10 mouse cellular contexts compared by ENCODE assay signal in genomic region chr7:73809261-73809660, GRCm38 (mm10).
DNase-seq lines count a peak whose midpoint lies in the region; TF ChIP-seq lines count a peak whose summit lies in the region.
"Had no signal": no experiment of that assay in that cellular context is flagged by ENCODE, and none has a peak within 500 bp of the region (broad histone marks: within the 10 kb centered on the region; RNA-seq: fewer than 3 reads in every experiment).

No protein-coding gene starts in this region.

- peak; percentile 22 to 67 for DNase-seq in adrenal gland, adult (ENCODE audit: inconsistent age in 2 of 2, low spot score in 1 of 2)
- DNase-seq in adrenal gland, adult 8-10 months = no peak
- no peak for DNase-seq in layer of hippocampus, adult 2 months (ENCODE audit: low spot score in 2 of 2)
- no peak for DNase-seq in layer of hippocampus, adult 9-10 months (ENCODE audit: low spot score)
- peak; percentile 15 for DNase-seq in embryo, embryonic 10 days (ENCODE audit: low spot score)
- peak; percentile 45 for DNase-seq in lung, postnatal 10 days
- no peak for DNase-seq in thymus, postnatal 36 days
- no peak for DNase-seq in spleen, postnatal 14 days (ENCODE audit: low spot score in 2 of 2)
- DNase-seq: gastrocnemius, postnatal 36 days had no signal

- peak; percentile 76 for TF ChIP-seq CTCF in layer of hippocampus, adult 2 months (conservative IDR thresholded peaks at IDR 0.05)

- no peak overlapping the region for H3K27ac ChIP-seq in layer of hippocampus, adult 2 months
- H3K27ac ChIP-seq: limb, embryonic 15.5 days had no signal

- no peak overlapping the region for H3K4me3 ChIP-seq in layer of hippocampus, adult 2 months
- H3K4me3 ChIP-seq: limb, embryonic 15.5 days had no signal

Comparison
In these comparisons a context has a peak if more than half of its experiments do, and no peak if none do; other contexts are left out.
1. DNase-seq: peak in adrenal gland, adult (2 of 2), embryo, embryonic 10 days (single experiment) and lung, postnatal 10 days (single experiment); none in adrenal gland, adult 8-10 months (single experiment), layer of hippocampus, adult 2 months (0 of 2), layer of hippocampus, adult 9-10 months (single experiment), thymus, postnatal 36 days (0 of 2) and spleen, postnatal 14 days (0 of 2).